Mouse (Mus musculus): Measurements from ENCODE around the gene V1ra8. TPM values are rescaled to one million over a fixed set of nuclear protein-coding genes. Genes with fewer than 3 reads are reported as not detected.
"Not testable (repeated sequence)": the region's sequence is repeated elsewhere in the genome, so short reads cannot be mapped to it uniquely, and the experiment has no call there.

Gene V1ra8
- not detected for total RNA-seq (2021)
- long read RNA-seq, experiment 1: 0 reads
- long read RNA-seq, experiment 2: 0 reads

GRCm38 (mm10) chr6:90202493-90202892 lies at the start of gene V1ra8:
Gene V1ra8, plus strand, starts transcription at chr6:90202793.
- DNase-seq (ENCODE audit: low spot score in 2 of 2): not testable (repeated sequence)

GRCm38 (mm10) chr6:90160139-90160538 lies 42.5 kb upstream of the V1ra8 start:
- no peak for DNase-seq (ENCODE audit: low spot score in 2 of 2)

GRCm38 (mm10) chr6:90174508-90174907 lies 28.1 kb upstream of the V1ra8 start, which contains the start of gene Vmn1r52:
Gene Vmn1r52, plus strand, starts transcription at chr6:90174808.
- DNase-seq (ENCODE audit: low spot score in 2 of 2): no peak

GRCm38 (mm10) chr6:90224338-90224737 lies 21.7 kb downstream of the V1ra8 start, which contains the start of gene Vmn1r53:
Gene Vmn1r53, minus strand, starts transcription at chr6:90224438.
- no peak for DNase-seq (ENCODE audit: low spot score in 2 of 2)

GRCm38 (mm10) chr6:90232114-90232513 lies 29.5 kb downstream of the V1ra8 start:
- not testable (repeated sequence) for DNase-seq (ENCODE audit: low spot score in 2 of 2)

GRCm38 (mm10) chr6:90232681-90233080 lies 30.1 kb downstream of the V1ra8 start:
- no peak for DNase-seq (ENCODE audit: low spot score in 2 of 2)

GRCm38 (mm10) chr6:90244019-90244418 lies 41.4 kb downstream of the V1ra8 start:
- no peak for DNase-seq (ENCODE audit: low spot score in 2 of 2)

GRCm38 (mm10) chr6:90246000-90246399 lies 43.4 kb downstream of the V1ra8 start, which contains the start of gene Vmn1r54:
Gene Vmn1r54, plus strand, starts transcription at chr6:90246300.
- no peak for DNase-seq (ENCODE audit: low spot score in 2 of 2)

Other genes with a start within 250 kb of the V1ra8 start
- not detected for gene Vmn1r46, start 233.5 kb upstream of the V1ra8 start, total RNA-seq (2021)
- not detected for gene Vmn1r47, start 186.6 kb upstream of the V1ra8 start, total RNA-seq (2021)
- not detected for gene Vmn1r48, start 166.0 kb upstream of the V1ra8 start, total RNA-seq (2021)
- gene Vmn1r49, start 124.3 kb upstream of the V1ra8 start, total RNA-seq (2021): not detected
- gene Vmn1r50, start 101.4 kb upstream of the V1ra8 start, total RNA-seq (2021): not detected
- not detected for gene Vmn1r51, start 80.2 kb upstream of the V1ra8 start, total RNA-seq (2021)
- gene Vmn1r52, start 28.0 kb upstream of the V1ra8 start, total RNA-seq (2021): not detected
- not detected for gene Vmn1r53, start 21.6 kb downstream of the V1ra8 start, total RNA-seq (2021)
- not detected for gene Vmn1r54, start 43.5 kb downstream of the V1ra8 start, total RNA-seq (2021)
- not detected for gene BC048671, start 98.4 kb downstream of the V1ra8 start, total RNA-seq (2021)
- not detected for gene Chst13, start 122.4 kb downstream of the V1ra8 start, total RNA-seq (2021)
- not detected for gene Uroc1, start 130.5 kb downstream of the V1ra8 start, total RNA-seq (2021)
- gene Zxdc, start 166.7 kb downstream of the V1ra8 start, total RNA-seq (2021): 10 to 100 TPM; 25.2 to 29.8 TPM
- gene Cfap100, start 226.0 kb downstream of the V1ra8 start, total RNA-seq (2021): 10 to 100 TPM in 1 of 2 experiments, 1 to 10 TPM in 1; 9.8 to 10.4 TPM

Measured in layer of hippocampus, postnatal 14 days (tissue).